Mouse (Mus musculus): ENCODE data around the gene Rora. TPM values are rescaled to one million over a fixed set of nuclear protein-coding genes. Genes with fewer than 3 reads are reported as not detected.

Gene Rora
- polyA plus RNA-seq, 1 experiment from 2014 or later = 4.7 TPM

GRCm38 (mm10) chr9:69362766-69363165, 709.2 kb downstream of the Rora start:
- H3K9me3 ChIP-seq = no peaks in the 10 kb centered on the region
- no peak for ATAC-seq
- no peak overlapping the region for H3K4me2 ChIP-seq (replicated peaks)
- no peaks in the 10 kb centered on the region for H3K36me3 ChIP-seq
- H3K27me3 ChIP-seq (replicated peaks) = no peaks in the 10 kb centered on the region
- 56% methylated on average over 4 of the region's 4 CpGs for WGBS
- no peaks in the 10 kb centered on the region for H3K4me1 ChIP-seq (replicated peaks)
- no peak overlapping the region for H3K4me3 ChIP-seq (replicated peaks)
- no peak overlapping the region for H3K9ac ChIP-seq
- H3K27ac ChIP-seq = no peak overlapping the region

- Histone ChIP-seq H3K4me1 (replicated peaks) (no peaks in the 10 kb centered on the region), H3K9me3 (no peaks in the 10 kb centered on the region), H3K27me3 (replicated peaks) (no peaks in the 10 kb centered on the region), H3K4me3 (replicated peaks) (no peak overlapping the region), H3K9ac (no peak overlapping the region), H3K36me3 (no peaks in the 10 kb centered on the region), H3K27ac (no peak overlapping the region), H3K4me2 (replicated peaks) (no peak overlapping the region)
- ATAC-seq = no peak
- 71% methylated on average over 16 of the region's 16 CpGs for WGBS
Observed at GRCm38 (mm10) chr9:69364117-69364516, 710.5 kb downstream of the Rora start.

GRCm38 (mm10) chr9:69367055-69367454, 713.5 kb downstream of the Rora start:
- Histone ChIP-seq H3K9me3 (no peaks in the 10 kb centered on the region), H3K4me1 (replicated peaks) (no peaks in the 10 kb centered on the region), H3K4me2 (replicated peaks) (no peak overlapping the region), H3K27me3 (replicated peaks) (no peaks in the 10 kb centered on the region), H3K27ac (no peak overlapping the region), H3K4me3 (replicated peaks) (no peak overlapping the region), H3K36me3 (no peaks in the 10 kb centered on the region), H3K9ac (no peak overlapping the region)
- no peak for ATAC-seq
- 81% methylated on average over 4 of the region's 4 CpGs for WGBS

- WGBS = 73% methylated on average over 8 of the region's 8 CpGs
- H3K4me3 ChIP-seq (replicated peaks) = no peak overlapping the region
- ATAC-seq = no peak
Observed at GRCm38 (mm10) chr9:69368071-69368470, 714.5 kb downstream of the Rora start.

GRCm38 (mm10) chr9:69371046-69371724, 717.6 kb downstream of the Rora start:
- no peaks in the 10 kb centered on the region for H3K36me3 ChIP-seq
- no peak overlapping the region for H3K4me3 ChIP-seq (replicated peaks)
- no peak overlapping the region for H3K4me2 ChIP-seq (replicated peaks)
- no peaks in the 10 kb centered on the region for H3K27me3 ChIP-seq (replicated peaks)
- 79% methylated on average over 11 of the region's 11 CpGs for WGBS
- H3K9me3 ChIP-seq = no peaks in the 10 kb centered on the region
- no peak overlapping the region for H3K9ac ChIP-seq
- H3K4me1 ChIP-seq (replicated peaks) = no peaks in the 10 kb centered on the region
- ATAC-seq = no peak
- H3K27ac ChIP-seq = no peak overlapping the region

More at GRCm38 (mm10) chr9:69368071-69368470, 714.5 kb downstream of the Rora start:
- H3K4me2 ChIP-seq (replicated peaks) = no peak overlapping the region
- no peak overlapping the region for H3K27ac ChIP-seq
- H3K36me3 ChIP-seq = no peaks in the 10 kb centered on the region
- H3K9me3 ChIP-seq = no peaks in the 10 kb centered on the region
- H3K27me3 ChIP-seq (replicated peaks) = no peaks in the 10 kb centered on the region
- no peak overlapping the region for H3K9ac ChIP-seq
- no peaks in the 10 kb centered on the region for H3K4me1 ChIP-seq (replicated peaks)

- Histone ChIP-seq H3K9me3 (no peaks in the 10 kb centered on the region), H3K9ac (no peak overlapping the region), H3K27me3 (replicated peaks) (no peaks in the 10 kb centered on the region), H3K27ac (no peak overlapping the region), H3K36me3 (no peaks in the 10 kb centered on the region), H3K4me1 (replicated peaks) (no peaks in the 10 kb centered on the region), H3K4me2 (replicated peaks) (no peak overlapping the region), H3K4me3 (replicated peaks) (no peak overlapping the region)
- WGBS = 59% methylated on average over 4 of the region's 4 CpGs
- ATAC-seq = no peak
Observed at GRCm38 (mm10) chr9:69372871-69373270, 719.3 kb downstream of the Rora start.

GRCm38 (mm10) chr9:69376982-69377653, 723.5 kb downstream of the Rora start:
- Histone ChIP-seq H3K36me3 (no peaks in the 10 kb centered on the region), H3K4me1 (replicated peaks) (no peaks in the 10 kb centered on the region), H3K9me3 (no peaks in the 10 kb centered on the region), H3K27me3 (replicated peaks) (no peaks in the 10 kb centered on the region), H3K27ac (no peak overlapping the region), H3K9ac (no peak overlapping the region), H3K4me2 (replicated peaks) (no peak overlapping the region), H3K4me3 (replicated peaks) (no peak overlapping the region)
- no peak for ATAC-seq
- 82% methylated on average over 4 of the region's 4 CpGs for WGBS

- H3K36me3 ChIP-seq = no peaks in the 10 kb centered on the region
- H3K4me2 ChIP-seq (replicated peaks) = no peak overlapping the region
- no peaks in the 10 kb centered on the region for H3K4me1 ChIP-seq (replicated peaks)
- no peak overlapping the region for H3K9ac ChIP-seq
- no peak for ATAC-seq
- H3K27me3 ChIP-seq (replicated peaks) = no peaks in the 10 kb centered on the region
- H3K27ac ChIP-seq = no peak overlapping the region
- no peaks in the 10 kb centered on the region for H3K9me3 ChIP-seq
- no peak overlapping the region for H3K4me3 ChIP-seq (replicated peaks)
- 80% methylated on average over 3 of the region's 3 CpGs for WGBS
Observed at GRCm38 (mm10) chr9:69377654-69378045, 724.1 kb downstream of the Rora start.

GRCm38 (mm10) chr9:69380546-69380945, 727.0 kb downstream of the Rora start:
- no peaks in the 10 kb centered on the region for H3K4me1 ChIP-seq (replicated peaks)
- H3K9me3 ChIP-seq = no peaks in the 10 kb centered on the region
- H3K4me2 ChIP-seq (replicated peaks) = no peak overlapping the region
- no peaks in the 10 kb centered on the region for H3K27me3 ChIP-seq (replicated peaks)
- no peak overlapping the region for H3K9ac ChIP-seq
- H3K27ac ChIP-seq = no peak overlapping the region
- H3K36me3 ChIP-seq = no peaks in the 10 kb centered on the region
- no peak for ATAC-seq
- WGBS = 64% methylated on average over 1 of the region's 1 CpGs
- no peak overlapping the region for H3K4me3 ChIP-seq (replicated peaks)

- no peaks in the 10 kb centered on the region for H3K27me3 ChIP-seq (replicated peaks)
- no peak overlapping the region for H3K4me2 ChIP-seq (replicated peaks)
- H3K9me3 ChIP-seq = no peaks in the 10 kb centered on the region
- H3K27ac ChIP-seq = no peak overlapping the region
- H3K9ac ChIP-seq = no peak overlapping the region
- 63% methylated on average over 7 of the region's 7 CpGs for WGBS
- no peaks in the 10 kb centered on the region for H3K36me3 ChIP-seq
- no peaks in the 10 kb centered on the region for H3K4me1 ChIP-seq (replicated peaks)
- no peak overlapping the region for H3K4me3 ChIP-seq (replicated peaks)
- no peak for ATAC-seq
Observed at GRCm38 (mm10) chr9:69381741-69382140, 728.2 kb downstream of the Rora start.

- no peaks in the 10 kb centered on the region for H3K9me3 ChIP-seq
- no peaks in the 10 kb centered on the region for H3K36me3 ChIP-seq
- H3K4me1 ChIP-seq (replicated peaks) = no peaks in the 10 kb centered on the region
- H3K9ac ChIP-seq = no peak overlapping the region
- no peak overlapping the region for H3K4me2 ChIP-seq (replicated peaks)
- no peak overlapping the region for H3K4me3 ChIP-seq (replicated peaks)
- no peaks in the 10 kb centered on the region for H3K27me3 ChIP-seq (replicated peaks)
- ATAC-seq = no peak
- whole genome bisulfite sequencing = 91% methylated on average over 17 of the region's 17 CpGs
- no peak overlapping the region for H3K27ac ChIP-seq
Observed at GRCm38 (mm10) chr9:69384475-69384874, 730.9 kb downstream of the Rora start.

GRCm38 (mm10) chr9:69384905-69385304, 731.3 kb downstream of the Rora start:
- H3K4me2 ChIP-seq (replicated peaks) = no peak overlapping the region

GRCm38 (mm10) chr9:69387296-69387695, 733.7 kb downstream of the Rora start:
- H3K4me2 ChIP-seq (replicated peaks) = no peak overlapping the region
- 62% methylated on average over 4 of the region's 4 CpGs for WGBS
- no peaks in the 10 kb centered on the region for H3K4me1 ChIP-seq (replicated peaks)
- H3K4me3 ChIP-seq (replicated peaks) = no peak overlapping the region
- H3K36me3 ChIP-seq = no peaks in the 10 kb centered on the region
- no peak for ATAC-seq
- no peaks in the 10 kb centered on the region for H3K9me3 ChIP-seq
- H3K27ac ChIP-seq = no peak overlapping the region
- no peak overlapping the region for H3K9ac ChIP-seq
- no peaks in the 10 kb centered on the region for H3K27me3 ChIP-seq (replicated peaks)

More at GRCm38 (mm10) chr9:69384905-69385304, 731.3 kb downstream of the Rora start:
- no peak for ATAC-seq
- H3K36me3 ChIP-seq = no peaks in the 10 kb centered on the region
- 67% methylated on average over 1 of the region's 1 CpGs for WGBS
- H3K27ac ChIP-seq = no peak overlapping the region
- no peak overlapping the region for H3K9ac ChIP-seq
- H3K27me3 ChIP-seq (replicated peaks) = no peaks in the 10 kb centered on the region
- H3K9me3 ChIP-seq = no peaks in the 10 kb centered on the region
- no peak overlapping the region for H3K4me3 ChIP-seq (replicated peaks)
- no peaks in the 10 kb centered on the region for H3K4me1 ChIP-seq (replicated peaks)
